Mouse (Mus musculus) layer of hippocampus, adult 11-12 months (tissue): ENCODE measurements at regions not wholly inside any gene's neighbourhood (a gene's known extent, or its start where the extent isn't known, plus 50 kb on each side); places are given as distances from the start of the nearest gene placed in this dataset.

ENCODE experiments used
- DNase-seq: peaks from one replicate; pipeline ENCODE4 v3.0.0; 2022; ENCODE audit warnings: low spot score

GRCm38 (mm10) chr4:73051511-73051910, 199.1 kb upstream of the Aldoart1 start:
- DNase-seq, result no peak

- DNase-seq, result no peak
These were observed 195.4 kb upstream of the Aldoart1 start for GRCm38 (mm10) chr4:73047804-73048203.

- DNase-seq, result no peak
These were observed 191.9 kb upstream of the Aldoart1 start for GRCm38 (mm10) chr4:73044356-73044755.

GRCm38 (mm10) chr4:73042672-73043071, 190.2 kb upstream of the Aldoart1 start:
- DNase-seq, result peak; percentile 55

GRCm38 (mm10) chr4:73041486-73041885, 189.1 kb upstream of the Aldoart1 start:
- DNase-seq, result no peak

- peak; percentile 2 for DNase-seq
These were observed 145.3 kb upstream of the Aldoart1 start for GRCm38 (mm10) chr4:72997686-72998085.

- no peak for DNase-seq
These were observed 143.7 kb upstream of the Aldoart1 start for GRCm38 (mm10) chr4:72996102-72996501.

GRCm38 (mm10) chr4:72946369-72946981, 94.0 kb upstream of the Aldoart1 start:
- DNase-seq, result no peak

GRCm38 (mm10) chr4:72923396-72923795, 71.0 kb upstream of the Aldoart1 start:
- no peak for DNase-seq

GRCm38 (mm10) chr4:72914991-72915390, 62.6 kb upstream of the Aldoart1 start:
- no peak for DNase-seq
